Mouse (Mus musculus): Measurements from ENCODE around the gene Srrm2. TPM values are rescaled to one million over a fixed set of nuclear protein-coding genes. Genes with fewer than 3 reads are reported as not detected.
"Not testable (repeated sequence)": the region's sequence is repeated elsewhere in the genome, so short reads cannot be mapped to it uniquely, and the experiment has no call there.

The Srrm2 gene
- polyA plus RNA-seq, 1 experiment from 2014 or later = 414 TPM

DNA sequence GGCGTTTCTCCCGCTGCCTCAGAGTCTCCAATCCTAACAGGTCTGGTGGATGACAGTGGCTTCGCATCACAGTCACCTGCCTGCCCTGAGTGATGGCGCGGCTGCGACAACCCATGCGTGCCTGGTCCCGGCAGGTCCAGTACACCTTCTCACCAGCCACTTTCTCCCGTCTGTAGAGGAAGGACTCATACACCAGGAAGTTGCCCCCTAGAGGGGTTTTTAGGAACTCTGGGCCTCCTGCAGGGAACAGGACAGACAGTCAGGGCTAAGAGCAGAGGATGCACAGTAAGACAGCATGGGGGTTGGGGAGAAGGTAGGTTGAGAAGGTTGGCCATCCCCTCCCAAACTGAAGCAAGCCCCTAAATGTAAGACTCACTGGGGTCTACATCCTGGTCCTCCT lies 30.1 kb upstream of the Srrm2 start:
- Histone ChIP-seq H3K27me3 (ENCODE audit: control insufficient read depth, insufficient read depth, low read depth, low read length) (no peaks in the 10 kb centered on the region), H3K9me3 (ENCODE audit: control insufficient read depth, low read length) (no peaks in the 10 kb centered on the region), H3K4me2 (ENCODE audit: low read depth, low read length) (no peak overlapping the region), H3K4me1 (replicated peaks; ENCODE audit: control insufficient read depth, insufficient read depth, low read length) (no peaks in the 10 kb centered on the region), H3K27ac (ENCODE audit: low read length) (no peak overlapping the region), H3K36me3 (ENCODE audit: control insufficient read depth, insufficient read depth, low read length) (peaks cover 30% of the 10 kb centered on the region), H3K9ac (ENCODE audit: low read length) (no peak overlapping the region), H3K4me3 (ENCODE audit: low read length) (no peak overlapping the region)
- no peak for ATAC-seq (ENCODE audit: low read depth)
- WGBS = 92% methylated on average over 9 of the region's 9 CpGs

- no peak overlapping the region for H3K27ac ChIP-seq (ENCODE audit: low read length)
- H3K4me3 ChIP-seq (ENCODE audit: low read length) = no peak overlapping the region
- no peaks in the 10 kb centered on the region for H3K27me3 ChIP-seq (ENCODE audit: control insufficient read depth, insufficient read depth, low read depth, low read length)
- H3K36me3 ChIP-seq (ENCODE audit: control insufficient read depth, insufficient read depth, low read length) = peaks cover 28% of the 10 kb centered on the region
- H3K4me1 ChIP-seq (replicated peaks; ENCODE audit: control insufficient read depth, insufficient read depth, low read length) = no peaks in the 10 kb centered on the region
- WGBS = 97% methylated on average over 3 of the region's 3 CpGs
- H3K9me3 ChIP-seq (ENCODE audit: control insufficient read depth, low read length) = no peaks in the 10 kb centered on the region
- H3K4me2 ChIP-seq (ENCODE audit: low read depth, low read length) = no peak overlapping the region
- ATAC-seq (ENCODE audit: low read depth) = no peak
- no peak overlapping the region for H3K9ac ChIP-seq (ENCODE audit: low read length)
These were observed 29.2 kb upstream of the Srrm2 start for GRCm38 (mm10) chr17:23761155-23761554.

DNA sequence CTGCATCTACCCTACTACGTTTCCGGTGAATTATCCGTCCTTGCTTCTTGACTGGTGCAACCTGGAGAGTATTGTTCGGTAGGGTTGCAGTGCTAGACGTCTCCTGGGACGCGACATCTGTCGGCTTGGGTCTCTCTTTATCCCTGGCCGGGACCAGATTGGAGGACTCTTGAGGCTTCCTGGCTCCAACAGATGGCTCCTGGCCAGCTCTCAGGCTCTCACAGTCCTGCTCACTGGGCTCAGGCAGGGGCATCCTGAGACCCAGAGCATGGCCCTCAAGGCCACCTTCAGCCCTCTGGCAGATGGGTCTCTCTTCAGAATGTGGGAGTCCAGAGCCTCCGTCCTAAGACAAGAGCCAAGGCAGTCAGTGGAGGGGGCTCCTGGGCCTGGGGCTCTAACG lies 27.4 kb upstream of the Srrm2 start:
- Histone ChIP-seq H3K9me3 (ENCODE audit: control insufficient read depth, low read length) (no peaks in the 10 kb centered on the region), H3K36me3 (ENCODE audit: control insufficient read depth, insufficient read depth, low read length) (peaks cover 22% of the 10 kb centered on the region), H3K27ac (ENCODE audit: low read length) (no peak overlapping the region), H3K4me2 (ENCODE audit: low read depth, low read length) (no peak overlapping the region), H3K4me3 (ENCODE audit: low read length) (no peak overlapping the region), H3K4me1 (replicated peaks; ENCODE audit: control insufficient read depth, insufficient read depth, low read length) (no peaks in the 10 kb centered on the region), H3K9ac (ENCODE audit: low read length) (no peak overlapping the region), H3K27me3 (ENCODE audit: control insufficient read depth, insufficient read depth, low read depth, low read length) (no peaks in the 10 kb centered on the region)
- 90% methylated on average over 11 of the region's 11 CpGs for WGBS
- ATAC-seq (ENCODE audit: low read depth) = no peak

DNA sequence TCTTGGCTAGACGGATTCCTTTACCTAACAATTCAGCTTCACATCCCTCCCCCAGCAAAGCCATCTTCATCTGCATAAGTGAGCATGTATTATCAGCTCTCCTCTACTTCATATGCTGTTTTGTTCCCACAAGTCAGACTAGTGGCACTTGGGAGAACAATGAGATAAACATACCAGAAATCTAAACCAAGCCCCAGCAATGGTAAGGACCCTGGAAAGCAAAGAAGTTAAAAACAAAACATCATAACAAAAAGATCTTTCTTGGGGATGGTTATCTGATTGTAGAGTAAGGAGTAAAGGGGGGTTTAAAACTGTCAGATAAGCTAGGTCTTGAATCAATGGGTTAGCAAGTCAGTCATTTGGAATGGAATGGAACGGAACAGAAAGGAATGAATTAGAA lies 19.8 kb upstream of the Srrm2 start:
- no peak for ATAC-seq (ENCODE audit: low read depth)
- peaks cover 7% of the 10 kb centered on the region for H3K4me1 ChIP-seq (replicated peaks; ENCODE audit: control insufficient read depth, insufficient read depth, low read length)
- no peak overlapping the region for H3K27ac ChIP-seq (ENCODE audit: low read length)
- H3K36me3 ChIP-seq (ENCODE audit: control insufficient read depth, insufficient read depth, low read length) = peaks cover 3% of the 10 kb centered on the region; the same call in 1 of the 2 replicates
- WGBS = 29% methylated on average over 2 of the region's 2 CpGs
- H3K9ac ChIP-seq (ENCODE audit: low read length) = peak overlapping the region; percentile 97
- H3K4me3 ChIP-seq (ENCODE audit: low read length) = peak overlapping the region; percentile 97
- no peaks in the 10 kb centered on the region for H3K27me3 ChIP-seq (ENCODE audit: control insufficient read depth, insufficient read depth, low read depth, low read length)
- H3K9me3 ChIP-seq (ENCODE audit: control insufficient read depth, low read length) = no peaks in the 10 kb centered on the region
- H3K4me2 ChIP-seq (ENCODE audit: low read depth, low read length) = peak overlapping the region; percentile 90

DNA sequence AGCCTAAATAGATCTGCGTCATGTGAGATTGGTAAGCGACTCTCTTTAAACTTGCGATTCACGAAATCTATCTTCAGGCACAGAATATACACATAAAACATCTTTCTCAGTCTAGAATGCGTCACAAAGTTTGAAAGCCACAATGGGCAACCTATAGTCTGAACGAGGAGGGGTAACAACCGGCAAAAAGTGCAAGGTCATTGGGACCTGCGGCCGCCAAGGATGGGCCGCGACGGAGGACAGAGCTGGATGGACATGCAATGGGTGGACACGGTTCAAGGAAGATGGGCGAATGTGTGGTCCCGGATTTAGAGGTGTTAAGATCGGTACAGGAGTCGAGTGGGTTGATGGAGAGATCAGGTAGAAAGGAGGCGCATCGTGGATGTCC lies 19.4 kb upstream of the Srrm2 start:
- H3K27ac ChIP-seq (ENCODE audit: low read length) = peak overlapping the region; percentile 69
- WGBS = under 1% methylated on average over 19 of the region's 19 CpGs
- peak; percentile 28 for ATAC-seq (ENCODE audit: low read depth)
- no peaks in the 10 kb centered on the region for H3K9me3 ChIP-seq (ENCODE audit: control insufficient read depth, low read length)
- H3K27me3 ChIP-seq (ENCODE audit: control insufficient read depth, insufficient read depth, low read depth, low read length) = no peaks in the 10 kb centered on the region
- peak overlapping the region; percentile 90 for H3K4me2 ChIP-seq (ENCODE audit: low read depth, low read length)
- peak overlapping the region; percentile 97 for H3K4me3 ChIP-seq (ENCODE audit: low read length)
- peak overlapping the region; percentile 97 for H3K9ac ChIP-seq (ENCODE audit: low read length)
- peaks cover 7% of the 10 kb centered on the region for H3K4me1 ChIP-seq (replicated peaks; ENCODE audit: control insufficient read depth, insufficient read depth, low read length)
- H3K36me3 ChIP-seq (ENCODE audit: control insufficient read depth, insufficient read depth, low read length) = peaks cover 3% of the 10 kb centered on the region; the same call in 1 of the 2 replicates

DNA sequence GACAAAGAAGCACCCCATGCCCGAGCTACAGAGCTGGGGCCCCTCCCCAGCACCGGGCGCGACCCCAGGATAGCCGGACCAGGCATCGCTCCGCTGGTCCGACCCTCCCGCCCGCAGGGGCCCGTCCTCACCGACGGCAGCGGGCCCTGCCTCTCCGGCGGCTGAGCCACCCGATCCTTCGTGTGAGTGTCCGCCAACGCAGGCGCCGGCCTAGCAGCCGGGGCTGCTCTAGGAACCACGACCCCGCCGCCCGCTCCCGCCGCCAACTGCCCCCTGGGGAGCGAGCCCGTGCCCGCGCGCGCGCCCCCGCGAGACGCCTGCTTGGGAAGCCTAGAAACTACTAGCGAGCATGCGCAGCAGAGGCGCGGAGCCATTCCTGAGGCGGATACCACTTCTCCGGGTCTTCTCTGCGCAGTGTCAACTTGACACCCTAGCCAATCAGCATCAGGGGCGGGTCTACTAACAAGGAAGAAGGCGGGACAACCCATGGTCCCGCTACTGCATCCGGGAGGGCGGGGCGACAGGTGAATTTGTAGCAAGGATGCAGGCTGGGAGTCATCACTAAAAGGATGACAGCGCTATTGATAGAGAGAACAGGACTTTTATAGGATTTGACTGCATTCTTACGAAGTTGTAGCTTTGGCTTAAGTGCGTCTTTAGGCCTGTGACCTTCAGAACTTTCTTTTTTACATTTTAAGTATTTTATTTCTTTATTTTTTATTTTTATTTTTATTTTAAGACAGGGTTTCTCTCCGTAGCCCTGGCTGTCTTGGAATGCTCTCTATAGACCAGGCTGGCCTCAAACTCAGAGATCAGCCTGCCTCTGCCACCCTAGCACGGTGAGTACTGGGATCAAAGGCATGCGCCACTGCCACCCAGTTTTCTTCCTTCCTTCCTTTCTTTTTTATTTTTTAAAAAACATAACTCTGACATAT lies 18.8 kb upstream of the Srrm2 start, which contains the start of gene Flywch1:
Flywch1 (minus strand) TSS at position 319 of the 935 bp plus-strand sequence.
- peak; percentile 99 for ATAC-seq (ENCODE audit: low read depth)
- H3K27ac ChIP-seq (ENCODE audit: low read length) = peak within 1 kb of the TSS; percentile 69
- H3K4me2 ChIP-seq (ENCODE audit: low read depth, low read length) = peak within 1 kb of the TSS; percentile 90
- H3K9me3 ChIP-seq (ENCODE audit: control insufficient read depth, low read length) = no peaks in the 10 kb centered on the region
- WGBS = 3% methylated on average over 52 of the region's 58 CpGs
- peaks cover 7% of the 10 kb centered on the region for H3K4me1 ChIP-seq (replicated peaks; ENCODE audit: control insufficient read depth, insufficient read depth, low read length)
- H3K36me3 ChIP-seq (ENCODE audit: control insufficient read depth, insufficient read depth, low read length) = peaks cover 3% of the 10 kb centered on the region; the same call in 1 of the 2 replicates
- H3K27me3 ChIP-seq (ENCODE audit: control insufficient read depth, insufficient read depth, low read depth, low read length) = no peaks in the 10 kb centered on the region
- H3K9ac ChIP-seq (ENCODE audit: low read length) = peak within 1 kb of the TSS; percentile 97
- peak within 1 kb of the TSS; percentile 97 for H3K4me3 ChIP-seq (ENCODE audit: low read length)

- not testable (repeated sequence) for H3K9me3 ChIP-seq (ENCODE audit: control insufficient read depth, low read length); H3K4me1 ChIP-seq (replicated peaks; ENCODE audit: control insufficient read depth, insufficient read depth, low read length); H3K27ac ChIP-seq (ENCODE audit: low read length); H3K27me3 ChIP-seq (ENCODE audit: control insufficient read depth, insufficient read depth, low read depth, low read length); ATAC-seq (ENCODE audit: low read depth); H3K4me2 ChIP-seq (ENCODE audit: low read depth, low read length); H3K4me3 ChIP-seq (ENCODE audit: low read length); H3K9ac ChIP-seq (ENCODE audit: low read length); H3K36me3 ChIP-seq (ENCODE audit: control insufficient read depth, insufficient read depth, low read length)
- 48% methylated on average over 2 of the region's 2 CpGs for WGBS
These were observed 18.1 kb upstream of the Srrm2 start for GRCm38 (mm10) chr17:23772219-23772556.

- no peak overlapping the region for H3K4me3 ChIP-seq (ENCODE audit: low read length)
- no peaks in the 10 kb centered on the region for H3K27me3 ChIP-seq (ENCODE audit: control insufficient read depth, insufficient read depth, low read depth, low read length)
- peaks cover 7% of the 10 kb centered on the region for H3K4me1 ChIP-seq (replicated peaks; ENCODE audit: control insufficient read depth, insufficient read depth, low read length)
- H3K27ac ChIP-seq (ENCODE audit: low read length) = no peak overlapping the region
- H3K9me3 ChIP-seq (ENCODE audit: control insufficient read depth, low read length) = no peaks in the 10 kb centered on the region
- no peaks in the 10 kb centered on the region for H3K36me3 ChIP-seq (ENCODE audit: control insufficient read depth, insufficient read depth, low read length)
- 55% methylated on average over 6 of the region's 6 CpGs for WGBS
- H3K4me2 ChIP-seq (ENCODE audit: low read depth, low read length) = no peak overlapping the region
- no peak overlapping the region for H3K9ac ChIP-seq (ENCODE audit: low read length)
- ATAC-seq (ENCODE audit: low read depth) = no peak
These were observed 16.7 kb upstream of the Srrm2 start for GRCm38 (mm10) chr17:23773676-23774075.

- no peak overlapping the region for H3K9ac ChIP-seq (ENCODE audit: low read length)
- no peaks in the 10 kb centered on the region for H3K36me3 ChIP-seq (ENCODE audit: control insufficient read depth, insufficient read depth, low read length)
- H3K27me3 ChIP-seq (ENCODE audit: control insufficient read depth, insufficient read depth, low read depth, low read length) = no peaks in the 10 kb centered on the region
- no peak overlapping the region for H3K27ac ChIP-seq (ENCODE audit: low read length)
- H3K9me3 ChIP-seq (ENCODE audit: control insufficient read depth, low read length) = no peaks in the 10 kb centered on the region
- H3K4me3 ChIP-seq (ENCODE audit: low read length) = no peak overlapping the region
- peak overlapping the region; percentile 24; the same call in 1 of the 2 replicates for H3K4me2 ChIP-seq (ENCODE audit: low read depth, low read length)
- peak; percentile 66 for ATAC-seq (ENCODE audit: low read depth)
- WGBS = 4% methylated on average over 12 of the region's 12 CpGs
- peaks cover 7% of the 10 kb centered on the region for H3K4me1 ChIP-seq (replicated peaks; ENCODE audit: control insufficient read depth, insufficient read depth, low read length)
These were observed 16.2 kb upstream of the Srrm2 start for GRCm38 (mm10) chr17:23774090-23774489.
